Mouse (Mus musculus): ENCODE results near the gene Wif1.

The Wif1 gene

DNA sequence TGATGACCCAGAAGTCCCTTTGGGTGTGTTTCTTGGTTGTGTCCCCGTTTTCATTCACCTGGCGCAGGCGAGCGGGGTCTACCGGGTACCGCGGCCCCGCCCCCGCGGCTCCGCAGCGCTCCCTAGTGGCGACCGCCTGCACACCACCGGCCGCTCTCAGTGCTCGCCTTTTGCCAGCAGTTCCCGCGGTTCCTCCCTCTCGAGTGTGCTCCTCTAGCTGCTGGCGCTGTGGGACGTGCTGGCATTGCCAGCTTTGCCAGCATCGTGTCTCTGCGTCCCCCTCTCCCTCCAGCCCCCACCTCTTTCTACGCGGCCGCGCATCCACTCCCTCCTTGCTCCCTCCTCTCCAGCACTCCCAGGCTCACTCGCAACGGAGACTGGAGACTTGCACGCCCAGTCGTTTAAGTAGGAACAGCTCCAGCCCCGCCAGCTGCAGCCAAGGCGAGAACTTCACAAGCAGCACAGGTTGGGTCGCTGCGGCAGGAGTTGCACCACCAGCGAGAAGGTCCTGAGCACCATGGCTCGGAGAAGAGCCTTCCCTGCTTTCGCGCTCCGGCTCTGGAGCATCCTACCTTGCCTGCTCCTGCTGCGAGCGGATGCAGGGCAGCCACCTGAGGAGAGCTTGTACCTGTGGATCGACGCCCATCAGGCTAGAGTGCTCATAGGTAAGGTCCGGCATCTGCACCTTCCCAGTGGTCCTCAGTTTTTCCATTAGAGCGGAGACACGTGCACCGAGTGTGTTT is at the start of gene Wif1:
Wif1 (plus strand) TSS at position 135 of the 743 bp plus-strand sequence.
- DNase-seq: peak; percentile 52

DNA sequence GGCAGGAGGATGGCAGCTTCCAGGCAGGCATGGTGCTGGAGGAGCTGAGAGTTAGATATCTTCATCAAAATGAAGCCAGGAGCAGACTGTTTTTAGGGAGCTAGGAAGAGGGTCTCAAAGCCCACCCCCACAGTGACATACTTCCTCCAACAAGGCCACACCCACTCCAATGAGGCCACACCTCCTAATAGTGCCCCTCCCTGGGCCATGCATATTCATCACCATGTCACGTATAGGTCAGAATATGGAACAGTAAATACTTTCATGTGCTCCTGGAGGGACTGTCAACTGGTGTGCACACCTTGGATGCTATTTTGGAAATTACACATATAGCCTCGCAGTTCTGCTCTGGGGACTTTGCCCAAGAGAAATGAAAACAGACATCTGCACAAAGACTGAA is 31.6 kb upstream of the Wif1 start:
- no peak for DNase-seq

DNA sequence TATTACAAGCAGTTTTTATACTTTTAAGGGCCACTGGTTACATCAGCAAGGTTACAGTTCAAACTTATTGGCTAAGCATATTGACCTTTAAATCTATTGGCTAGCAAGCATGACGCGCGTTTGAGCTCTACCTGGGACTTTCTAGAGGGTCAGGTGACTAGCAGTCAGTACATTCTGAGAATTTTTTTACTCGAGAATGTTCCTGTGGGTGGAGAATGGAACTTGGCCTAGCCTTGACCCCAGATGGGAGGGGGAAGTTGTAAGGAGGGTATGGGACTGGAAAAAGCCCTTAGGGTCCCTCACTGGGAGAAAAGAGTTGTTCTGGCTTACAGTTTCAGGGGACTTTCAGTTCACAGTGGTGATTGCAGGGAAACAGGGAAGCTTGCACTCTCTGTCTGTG is 22.3 kb upstream of the Wif1 start:
- no peak for DNase-seq

DNA sequence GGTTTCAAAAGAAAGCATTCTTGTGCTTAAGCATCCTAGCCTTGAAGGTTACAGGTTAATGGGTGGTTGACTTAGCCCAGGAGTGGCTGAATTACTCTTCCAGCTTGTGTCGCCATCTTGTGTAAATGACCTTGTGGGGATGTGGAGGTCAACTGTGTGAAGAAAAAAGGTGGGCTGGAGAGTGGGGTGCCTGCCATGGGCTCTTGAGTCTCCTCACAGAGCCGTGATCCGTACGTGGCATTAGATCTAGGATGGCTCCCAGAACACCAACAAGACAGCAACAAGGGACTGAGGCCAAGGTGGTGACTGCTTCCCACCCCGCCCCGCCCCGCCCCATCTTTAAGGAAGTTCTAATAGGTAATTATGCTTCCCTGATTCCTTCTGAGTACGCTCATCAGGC is 17.5 kb upstream of the Wif1 start:
- DNase-seq: no peak

DNA sequence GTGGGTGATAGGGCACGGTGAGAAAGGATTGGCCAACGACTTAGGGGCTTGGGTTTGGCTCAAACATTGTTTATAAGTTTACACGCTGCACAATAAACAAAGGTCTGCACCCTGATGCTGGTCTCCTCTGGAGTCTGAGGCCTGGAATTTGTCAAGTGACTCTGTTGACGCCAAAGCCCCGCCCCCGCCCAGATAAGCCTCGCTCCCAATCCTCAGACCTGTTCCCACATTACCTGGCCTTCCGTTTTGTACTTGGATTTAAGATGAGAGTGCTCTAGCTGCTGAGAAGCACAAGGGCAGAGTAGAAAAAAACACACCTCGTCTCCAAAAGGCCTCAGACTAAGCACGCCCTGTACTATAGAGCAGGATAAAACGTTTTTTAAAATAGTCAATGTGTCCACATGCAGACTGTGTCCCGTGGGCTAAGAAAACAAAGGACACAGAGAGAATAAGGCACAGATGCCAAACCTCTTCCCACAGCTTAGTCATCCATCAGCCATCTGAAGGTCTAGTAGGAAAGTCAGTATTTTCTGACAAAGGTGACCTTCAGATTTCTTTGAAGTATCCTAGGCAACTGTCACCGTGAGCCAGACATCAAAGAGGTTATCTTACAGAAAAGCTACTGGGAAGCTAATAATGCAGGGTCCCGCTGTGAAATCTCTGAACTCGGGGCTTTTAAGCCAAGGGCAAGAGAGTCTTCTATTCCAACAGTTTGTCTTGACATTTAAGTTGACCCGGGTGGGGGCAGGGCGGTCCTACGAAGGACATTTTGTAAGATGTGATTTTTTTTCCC is 16.9 kb upstream of the Wif1 start:
- no peak for DNase-seq

DNA sequence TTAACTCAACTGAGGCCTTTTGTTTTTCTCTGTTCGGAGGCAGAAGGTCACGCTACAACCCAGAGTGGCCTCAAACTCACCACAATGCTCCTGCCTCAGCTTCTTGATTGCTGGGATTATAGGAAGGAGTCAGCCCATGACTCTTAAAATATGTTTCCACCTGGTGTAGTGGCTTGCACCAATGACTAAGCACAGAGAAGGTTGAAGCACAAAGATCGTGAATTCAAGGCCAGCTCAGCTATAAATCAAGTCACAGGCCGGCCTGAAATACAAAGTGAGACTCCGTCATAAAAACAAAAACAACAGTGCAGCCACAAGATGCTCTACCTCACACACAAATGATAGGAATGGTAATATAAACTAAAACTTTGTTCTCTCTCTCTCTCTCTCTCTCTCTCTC is 10.8 kb upstream of the Wif1 start:
- no peak for DNase-seq

DNA sequence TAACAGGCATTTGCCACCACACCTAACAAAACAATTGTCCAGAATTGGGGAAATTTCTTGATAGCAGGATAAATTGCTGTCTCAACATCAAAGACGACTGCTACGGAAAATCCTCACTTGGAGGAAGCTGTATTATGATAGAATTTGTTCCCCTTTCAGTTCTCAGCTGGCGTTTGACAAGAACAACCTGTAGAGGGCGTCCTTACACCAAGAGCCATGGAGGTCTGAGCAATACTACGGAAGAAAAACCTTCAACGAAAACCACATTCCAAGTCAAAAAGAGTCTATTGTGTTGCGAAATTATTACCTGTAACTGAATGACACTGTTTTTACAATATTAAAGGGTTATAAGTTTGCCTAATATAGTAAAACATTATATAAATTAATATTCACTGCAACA is 2.0 kb upstream of the Wif1 start:
- DNase-seq: no peak

DNA sequence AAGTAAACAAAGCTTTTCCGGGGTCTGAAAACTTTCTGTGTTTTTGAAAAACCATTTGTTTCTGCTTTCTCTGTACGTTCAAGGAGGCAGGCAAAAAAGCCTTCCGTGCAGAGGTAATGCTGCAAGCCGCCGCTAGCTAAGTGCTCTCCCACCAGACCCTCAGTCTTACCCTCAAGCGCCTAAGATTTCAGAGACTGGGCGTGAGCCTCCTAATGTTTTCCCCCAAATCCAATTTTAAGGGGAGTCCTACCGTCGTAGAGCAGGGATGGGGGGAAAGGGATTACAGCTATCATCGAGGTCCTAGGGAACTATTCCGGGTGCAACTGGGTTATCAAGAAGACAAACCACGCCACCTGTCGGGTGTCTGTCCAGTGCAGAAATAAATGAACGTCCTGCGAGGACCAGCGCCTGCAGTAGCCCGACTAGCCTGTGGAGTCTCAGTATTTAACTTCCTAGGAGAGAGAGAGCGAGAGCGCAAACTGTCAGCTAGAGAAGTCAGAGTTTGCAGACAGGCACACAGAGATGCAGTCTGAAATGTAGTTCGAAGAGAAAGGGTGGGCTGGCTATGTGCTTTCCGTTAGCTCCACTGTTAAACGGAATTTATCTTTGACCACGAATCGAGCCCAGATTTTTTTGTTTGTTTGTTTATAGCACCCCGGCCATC is 500 bp upstream of the Wif1 start:
- DNase-seq: peak; percentile 60

DNA sequence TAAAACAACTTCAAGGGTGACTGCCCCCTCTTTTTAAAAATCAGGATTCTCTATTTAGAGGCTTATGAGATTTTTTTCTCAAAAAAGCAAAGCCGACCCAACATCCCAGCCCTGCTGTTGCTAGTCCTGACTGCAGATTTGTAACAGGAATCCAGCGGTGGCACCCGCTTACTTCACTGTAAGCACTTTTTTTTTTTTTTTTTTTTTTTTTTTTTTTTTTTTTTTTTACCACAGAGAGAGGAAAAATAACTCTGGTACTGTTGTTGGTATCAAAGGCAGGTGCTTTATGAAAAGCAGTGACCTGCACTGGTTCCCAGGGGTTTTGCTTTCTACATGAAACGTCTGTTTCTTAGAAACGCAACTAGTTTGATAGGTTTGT is 798 bp downstream of the Wif1 start:
- DNase-seq: no peak

GRCm38 (mm10) chr10:121038556-121039284 is 5.0 kb downstream of the Wif1 start:
- DNase-seq: no peak

DNA sequence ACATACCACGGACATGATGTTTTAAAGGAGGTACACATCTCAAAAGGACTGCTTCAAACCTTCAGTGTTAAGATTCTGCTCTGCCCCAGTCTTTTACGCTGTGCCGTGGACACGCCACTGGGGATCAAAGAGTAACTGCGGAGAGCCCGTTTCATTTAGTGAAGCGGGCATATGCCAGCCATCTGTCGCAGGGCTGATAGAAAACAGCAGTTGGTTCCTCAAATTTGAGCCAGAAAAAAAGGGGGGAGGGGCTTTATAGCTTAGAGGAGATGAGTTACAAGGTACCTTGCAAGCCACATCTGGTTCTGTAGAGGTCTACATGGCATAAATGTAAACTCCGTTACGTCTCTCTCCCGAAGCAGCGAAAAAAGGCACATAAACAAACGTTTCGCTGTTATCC is 7.2 kb downstream of the Wif1 start:
- no peak for DNase-seq

- no peak for DNase-seq
These were observed 13.7 kb downstream of the Wif1 start for GRCm38 (mm10) chr10:121047440-121047839.

DNA sequence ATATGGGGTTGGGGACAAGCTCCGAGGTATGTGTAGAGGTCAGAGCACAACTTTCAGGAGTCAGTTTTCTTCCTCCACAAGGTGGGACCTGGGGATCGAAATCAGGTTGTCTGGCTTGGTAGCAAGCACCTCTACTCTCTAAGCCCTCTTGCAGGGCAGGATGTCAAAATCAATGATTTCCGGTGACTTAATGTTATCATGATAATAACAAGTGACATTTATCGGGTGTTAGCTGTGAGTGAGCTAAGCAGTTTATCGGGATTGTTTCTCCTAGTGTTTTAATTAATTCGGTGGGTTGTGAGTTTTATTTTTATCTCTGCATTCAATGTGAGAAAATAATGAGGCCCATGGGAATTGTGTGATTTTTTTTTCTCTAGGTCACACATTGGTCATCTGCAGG is 18.3 kb downstream of the Wif1 start:
- no peak for DNase-seq

DNA sequence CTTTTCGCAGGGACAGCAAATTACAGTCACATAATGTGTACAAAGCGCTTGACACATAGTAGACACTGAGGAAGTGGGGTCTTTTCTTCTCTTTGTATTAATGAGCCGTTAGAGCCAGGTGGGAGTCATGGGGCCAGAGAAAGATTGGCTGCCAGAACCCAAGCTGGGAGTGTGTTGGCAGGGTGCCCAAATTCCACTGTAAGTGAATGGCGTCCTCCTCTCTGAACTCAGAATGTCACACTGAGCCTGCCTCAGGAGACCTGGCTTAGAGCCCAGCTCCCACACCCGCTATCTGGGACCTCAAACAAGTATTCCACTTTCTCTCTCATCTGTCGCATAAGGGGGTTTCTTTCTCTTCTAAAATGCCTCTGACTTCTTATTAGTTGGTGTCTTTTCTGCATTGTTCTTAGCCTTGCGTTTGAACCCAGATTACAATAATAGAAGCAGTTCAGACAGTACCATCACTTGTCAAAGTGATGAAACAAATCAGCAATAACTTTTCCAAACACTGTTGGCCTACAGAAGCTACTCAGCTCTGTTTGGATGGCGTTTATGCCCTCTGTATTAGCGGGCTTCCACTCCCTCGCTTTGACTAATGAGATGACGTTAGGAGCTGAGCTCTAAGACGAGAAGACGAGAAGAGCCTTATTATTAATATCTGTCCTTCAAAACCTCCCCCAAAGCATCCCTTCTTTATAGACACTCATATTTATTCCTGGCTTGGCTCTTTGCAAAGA is 21.9 kb downstream of the Wif1 start:
- peak; percentile 15 for DNase-seq

DNA sequence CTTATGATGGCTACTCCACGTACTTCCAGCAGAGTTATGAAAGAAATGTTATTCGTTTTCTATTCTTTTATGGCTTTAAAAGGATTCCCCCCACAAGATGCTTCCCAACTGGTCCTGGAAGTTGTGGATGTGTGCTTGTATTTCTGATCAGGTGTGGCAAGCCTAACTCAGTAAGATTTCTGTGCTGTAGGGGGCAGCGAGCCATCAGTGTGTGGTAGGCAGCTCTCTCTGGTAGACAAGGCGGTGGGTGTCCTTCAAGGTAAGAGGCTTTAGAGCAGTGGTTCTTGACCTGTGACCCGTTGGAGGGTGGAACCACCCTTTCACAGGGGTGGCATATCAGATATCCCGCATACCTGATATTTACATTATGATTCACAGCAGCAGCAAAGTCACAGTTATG is 23.1 kb downstream of the Wif1 start:
- DNase-seq: no peak

- no peak for DNase-seq
These were observed 25.6 kb downstream of the Wif1 start for GRCm38 (mm10) chr10:121059043-121060003.

- no peak for DNase-seq
These were observed 27.6 kb downstream of the Wif1 start for GRCm38 (mm10) chr10:121061336-121061835.

DNA sequence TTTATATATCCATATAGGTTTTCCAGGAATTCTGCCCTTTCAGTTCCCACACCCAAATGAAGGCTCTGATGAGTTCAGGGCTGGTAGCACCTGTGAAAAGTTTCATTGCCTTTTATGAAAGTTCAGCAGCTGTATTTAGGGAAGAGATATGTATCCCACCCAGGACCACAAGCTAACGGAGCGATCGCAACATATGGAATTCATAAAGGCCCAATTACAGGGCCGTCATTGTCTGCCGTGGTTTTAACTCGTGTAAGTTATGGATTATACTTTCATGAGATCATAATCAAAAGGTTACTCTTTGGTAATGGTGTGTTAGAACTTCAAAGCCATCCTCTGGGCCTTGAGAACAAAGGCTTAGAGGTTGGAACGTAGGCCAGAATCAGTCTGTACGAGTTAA is 28.9 kb downstream of the Wif1 start:
- no peak for DNase-seq

- DNase-seq: no peak
These were observed 33.7 kb downstream of the Wif1 start for GRCm38 (mm10) chr10:121067416-121067951.

DNA sequence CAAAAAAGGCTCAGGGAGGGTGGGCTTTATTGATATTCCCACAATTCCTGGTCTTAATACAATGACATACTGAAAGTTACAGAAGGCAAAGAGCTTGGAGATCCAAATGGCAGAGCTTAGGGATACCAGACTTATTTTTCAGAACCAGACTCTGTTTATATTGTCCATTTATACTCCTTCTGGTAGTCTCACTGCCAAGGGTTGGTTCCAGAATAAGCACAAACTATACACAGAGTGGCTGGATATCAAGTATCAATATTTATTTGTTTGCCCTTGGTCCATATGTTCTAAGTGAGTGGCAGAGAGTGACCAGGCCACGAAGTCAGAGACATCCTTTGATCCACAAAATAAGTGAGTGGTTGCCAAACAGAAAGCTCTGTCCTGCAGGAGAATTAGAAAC is 34.2 kb downstream of the Wif1 start:
- DNase-seq: no peak

DNA sequence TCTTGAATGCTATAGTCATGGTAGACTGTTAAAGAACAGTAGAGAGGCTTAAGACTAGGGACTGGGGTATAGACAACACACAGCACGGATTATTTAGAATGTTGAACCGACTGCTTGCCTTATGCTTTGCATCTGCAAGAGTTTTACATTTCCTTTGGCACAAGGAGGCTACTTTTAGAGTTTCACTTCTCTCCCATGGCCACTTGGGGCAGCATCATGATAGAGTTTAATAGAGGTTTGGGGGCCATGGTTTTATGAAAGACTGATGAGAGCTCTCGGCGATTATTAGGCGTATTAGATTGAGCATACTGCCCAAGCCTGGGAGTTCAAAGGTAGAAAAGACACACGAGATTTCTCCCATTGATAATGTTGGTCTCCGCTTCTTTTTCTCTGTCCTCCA is 37.0 kb downstream of the Wif1 start:
- no peak for DNase-seq
